Mouse (Mus musculus): Measurements from ENCODE around the gene Nadsyn1.

DNA sequence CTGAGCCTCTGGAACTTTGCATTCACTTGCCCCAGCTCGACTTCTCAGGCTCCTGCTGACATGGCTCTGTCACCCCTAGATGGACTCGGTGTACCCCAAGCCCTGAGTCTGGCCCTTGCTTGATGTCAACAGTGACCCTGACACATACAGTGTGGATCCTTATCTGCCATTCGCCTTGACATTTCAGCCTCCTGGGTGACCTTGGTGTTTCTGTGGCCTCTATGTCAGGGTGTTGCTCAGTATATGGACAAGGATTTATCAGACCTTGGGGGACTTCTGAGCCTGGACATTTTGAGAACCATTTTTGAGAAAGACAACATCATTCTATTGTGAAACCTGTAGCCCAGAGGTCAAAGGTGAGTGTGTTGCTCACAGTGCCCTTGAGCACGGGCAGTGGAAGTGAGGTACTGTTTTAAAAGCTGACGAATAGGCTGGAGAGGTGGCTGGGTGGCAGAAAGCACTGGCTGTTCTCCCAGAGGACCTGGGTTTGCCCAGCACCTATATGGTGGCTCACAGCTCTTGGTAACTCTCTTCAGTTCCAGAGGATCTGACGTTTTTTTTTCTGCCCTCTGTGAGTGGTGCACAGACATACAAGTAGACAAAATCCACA is 11.0 kb upstream of the Nadsyn1 start:
- TF ChIP-seq CHD1 (IDR thresholded peaks at IDR 0.05; ENCODE audit: low read depth, low read length) (no peak), MYC (IDR thresholded peaks at IDR 0.05; ENCODE audit: low read depth, low read length) (no peak), POLR2AphosphoS2 (IDR thresholded peaks at IDR 0.05; ENCODE audit: low read length) (no peak), CTCF (IDR thresholded peaks at IDR 0.05 in 2 of 3, conservative IDR thresholded peaks at IDR 0.05 in 1 of 3; ENCODE audit: control insufficient read depth in 1 of 3, insufficient read depth in 1 of 3, low read depth in 2 of 3, low read length in 3 of 3, poor library complexity in 1 of 3, severe bottlenecking in 1 of 3) (no peak), POLR2AphosphoS5 (IDR thresholded peaks at IDR 0.05; ENCODE audit: borderline replicate concordance, low read depth, low read length) (no peak), ZNF384 (IDR thresholded peaks at IDR 0.05; ENCODE audit: low read depth, low read length) (no peak), EP300 (IDR thresholded peaks at IDR 0.05; ENCODE audit: low read depth in 1 of 2, low read length in 2 of 2) (no peak), MAFK (IDR thresholded peaks at IDR 0.05; ENCODE audit: borderline replicate concordance, low read depth, low read length) (no peak), USF2 (IDR thresholded peaks at IDR 0.05; ENCODE audit: borderline replicate concordance in 1 of 2, insufficient read depth in 1 of 2, low read depth in 1 of 2, low read length in 2 of 2) (no peak), POLR2A (IDR thresholded peaks at IDR 0.05; ENCODE audit: control insufficient read depth in 1 of 2, insufficient read depth in 1 of 2, low read depth in 1 of 2, low read length in 2 of 2, poor library complexity in 1 of 2) (no peak), GATA1 (IDR thresholded peaks at IDR 0.05; ENCODE audit: low read depth, low read length) (no peak)

Measured in MEL (cell line).